Mouse (Mus musculus): ENCODE results near the gene Fgfr2.
"Not testable (repeated sequence)": the region's sequence is repeated elsewhere in the genome, so short reads cannot be mapped to it uniquely, and the experiment has no call there.

The Fgfr2 gene

GRCm38 (mm10) chr7:132665664-132666382 lies 457.3 kb downstream of the Fgfr2 start:
- DNase-seq (ENCODE audit: low read depth, low spot score), result no peak

DNA sequence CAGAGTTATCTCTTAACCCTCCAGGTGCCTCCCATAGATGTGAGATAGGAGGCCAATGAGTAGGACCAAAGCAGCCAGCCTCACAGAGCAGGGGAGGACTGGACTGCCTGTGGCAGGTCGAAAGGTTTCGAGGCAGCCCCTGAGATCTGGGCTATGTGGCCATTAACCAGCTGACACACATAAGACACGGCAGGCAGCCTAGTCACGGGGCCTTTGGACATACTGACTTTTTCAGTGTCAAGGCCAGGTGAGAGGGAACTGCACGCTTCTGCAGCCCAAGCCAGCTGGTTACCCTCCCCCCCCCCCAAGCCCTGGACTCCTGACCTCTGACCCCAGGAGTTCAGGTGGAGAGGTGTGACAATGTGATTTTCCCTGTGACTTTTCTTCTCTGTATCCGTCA lies 458.3 kb downstream of the Fgfr2 start:
- no peak for DNase-seq (ENCODE audit: low read depth, low spot score)

GRCm38 (mm10) chr7:132662831-132663230 lies 460.3 kb downstream of the Fgfr2 start:
- DNase-seq (ENCODE audit: low read depth, low spot score), result not testable (repeated sequence)

GRCm38 (mm10) chr7:132659633-132660032 lies 463.5 kb downstream of the Fgfr2 start:
- no peak for DNase-seq (ENCODE audit: low read depth, low spot score)

- DNase-seq (ENCODE audit: low read depth, low spot score), result no peak
These were observed 464.5 kb downstream of the Fgfr2 start for GRCm38 (mm10) chr7:132658688-132659087.

DNA sequence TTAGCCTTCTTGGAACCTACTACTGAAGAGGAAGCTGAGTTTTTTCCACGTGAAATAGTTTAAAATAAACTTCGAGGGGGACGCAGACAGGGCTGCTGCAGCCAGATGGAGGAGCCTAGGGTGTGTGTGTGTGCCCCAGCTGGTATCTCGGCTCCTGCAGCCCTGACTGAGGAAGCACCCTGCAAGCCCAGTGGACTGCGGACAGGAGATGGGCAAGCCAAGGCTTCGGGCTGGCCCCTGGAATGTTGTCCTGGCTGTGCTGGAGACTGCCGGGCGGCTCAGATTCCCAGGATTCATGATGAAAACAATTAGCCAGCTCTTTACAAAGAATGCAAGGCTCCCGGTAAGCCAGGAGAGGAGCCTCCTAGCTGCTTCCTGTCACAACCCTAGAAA lies 465.1 kb downstream of the Fgfr2 start:
- no peak for DNase-seq (ENCODE audit: low read depth, low spot score)

GRCm38 (mm10) chr7:132657371-132658057 lies 465.6 kb downstream of the Fgfr2 start:
- no peak for DNase-seq (ENCODE audit: low read depth, low spot score)

DNA sequence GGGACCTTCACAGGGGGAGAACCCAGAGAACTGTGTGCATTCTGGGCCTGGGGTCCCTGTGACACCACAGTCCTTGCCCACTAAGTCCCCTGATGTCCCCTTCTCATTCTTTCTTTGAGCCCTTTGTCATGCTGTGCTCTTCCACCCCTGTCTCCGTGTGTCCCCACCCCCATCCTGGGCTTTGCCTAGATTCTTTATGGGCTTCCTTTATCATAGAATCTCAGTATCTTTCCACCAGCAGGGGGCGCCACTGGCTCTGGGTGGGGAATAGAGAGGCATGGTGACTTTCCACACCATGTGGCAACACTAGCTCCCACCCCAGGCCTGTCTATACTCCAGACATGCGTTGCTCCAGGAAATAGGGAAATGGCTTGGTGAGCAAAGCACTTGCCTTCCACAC lies 466.6 kb downstream of the Fgfr2 start:
- DNase-seq (ENCODE audit: low read depth, low spot score), result peak; percentile 60

DNA sequence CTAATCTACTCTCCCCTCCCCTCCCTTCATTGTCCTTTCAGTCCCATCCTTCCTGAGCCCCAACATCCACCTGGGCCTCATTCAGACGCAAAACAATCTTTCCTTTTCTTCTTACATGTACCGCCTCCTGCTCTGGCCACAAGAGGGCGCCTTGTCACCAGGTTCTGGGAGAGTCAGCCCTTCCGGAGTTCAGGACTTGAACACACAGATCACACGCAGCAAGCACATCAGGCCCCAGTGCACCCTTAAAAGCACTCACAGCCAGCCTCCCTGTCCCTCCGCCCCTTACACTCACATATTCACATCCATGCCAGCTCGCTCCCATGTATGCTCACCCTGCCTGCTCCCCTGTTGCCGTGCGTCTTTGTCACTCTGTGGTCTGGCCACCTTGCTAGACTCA lies 467.1 kb downstream of the Fgfr2 start:
- DNase-seq (ENCODE audit: low read depth, low spot score), result peak; percentile 81

DNA sequence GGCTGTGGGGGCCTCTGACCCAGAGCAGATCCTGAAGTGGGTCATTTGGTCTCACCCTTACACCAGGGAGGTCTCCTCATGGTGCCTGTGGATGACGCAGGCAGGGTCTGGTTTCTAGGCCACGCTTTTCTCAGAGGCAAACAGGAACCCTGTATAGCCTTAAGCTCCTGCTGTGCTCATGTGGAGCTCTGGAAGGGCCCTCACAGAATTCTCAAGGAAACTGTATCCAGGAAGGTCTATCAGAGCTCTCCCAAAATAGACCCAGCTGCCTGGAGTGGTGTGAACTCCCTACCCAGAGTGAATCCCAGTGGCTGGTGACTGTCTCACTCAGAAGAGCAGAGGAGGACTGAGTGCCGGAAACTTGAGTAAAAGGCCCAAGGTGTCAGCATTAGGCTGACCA lies 468.7 kb downstream of the Fgfr2 start:
- no peak for DNase-seq (ENCODE audit: low read depth, low spot score)

GRCm38 (mm10) chr7:132646514-132646913 lies 476.6 kb downstream of the Fgfr2 start:
- DNase-seq (ENCODE audit: low read depth, low spot score), result peak; percentile 19

- no peak for DNase-seq (ENCODE audit: low read depth, low spot score)
These were observed 478.4 kb downstream of the Fgfr2 start for GRCm38 (mm10) chr7:132644605-132645279.

GRCm38 (mm10) chr7:132641606-132642005 lies 481.5 kb downstream of the Fgfr2 start:
- DNase-seq (ENCODE audit: low read depth, low spot score), result no peak

GRCm38 (mm10) chr7:132640946-132641345 lies 482.2 kb downstream of the Fgfr2 start:
- no peak for DNase-seq (ENCODE audit: low read depth, low spot score)

DNA sequence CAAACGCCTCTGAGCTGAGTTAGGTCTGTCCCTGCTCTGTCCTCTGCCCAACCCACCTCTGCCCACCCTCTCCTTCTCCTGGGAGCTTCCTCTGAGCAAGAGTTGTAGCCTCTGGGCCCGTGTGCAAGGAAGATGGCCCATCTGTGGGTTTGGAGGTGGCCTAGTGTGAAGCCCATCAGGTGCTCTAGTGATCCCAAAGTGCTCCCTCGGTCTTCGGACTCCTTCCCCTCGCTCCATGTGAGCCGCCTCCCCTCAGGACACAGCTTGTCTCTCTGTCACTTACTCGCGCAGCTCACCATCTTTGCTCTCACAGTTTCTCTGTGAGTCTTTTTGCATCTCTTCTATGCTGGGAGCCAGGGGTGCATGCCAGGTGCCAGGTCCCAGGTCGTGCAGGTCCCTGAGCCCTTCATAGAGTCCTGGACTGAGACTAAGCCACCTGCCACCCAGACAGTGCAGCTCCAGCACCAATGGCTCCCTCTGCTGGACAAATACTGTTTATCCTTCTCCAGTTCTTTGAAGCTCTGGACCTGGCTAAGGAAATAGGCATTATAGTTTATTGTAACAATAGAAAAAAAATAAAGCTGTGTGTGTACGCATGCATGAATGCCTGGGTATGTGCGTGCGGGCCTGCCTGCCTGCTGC lies 484.6 kb downstream of the Fgfr2 start:
- peak; percentile 33 for DNase-seq (ENCODE audit: low read depth, low spot score)

- no peak for DNase-seq (ENCODE audit: low read depth, low spot score)
These were observed 485.9 kb downstream of the Fgfr2 start for GRCm38 (mm10) chr7:132637292-132637691.

GRCm38 (mm10) chr7:132631313-132631712 lies 491.8 kb downstream of the Fgfr2 start:
- peak; percentile 18 for DNase-seq (ENCODE audit: low read depth, low spot score)

DNA sequence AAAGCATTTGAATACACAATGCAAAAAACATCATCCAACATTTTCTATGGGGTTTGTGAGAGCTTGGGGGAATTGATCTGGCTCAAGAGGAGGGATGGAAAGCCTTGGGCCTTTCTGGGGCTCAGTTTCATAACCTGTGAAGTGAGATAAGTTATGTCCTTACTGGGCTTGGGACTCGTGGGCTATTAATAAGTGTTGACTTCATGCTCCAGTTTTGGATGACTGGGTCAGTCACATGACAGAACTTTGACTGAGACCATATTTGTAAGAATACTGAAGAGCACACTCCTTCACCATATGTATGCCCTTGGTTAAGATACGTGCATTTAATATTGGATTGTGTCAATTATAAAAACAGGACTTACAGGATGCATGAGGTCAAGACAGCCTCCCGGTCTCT lies 495.7 kb downstream of the Fgfr2 start:
- no peak for DNase-seq (ENCODE audit: low read depth, low spot score)

DNA sequence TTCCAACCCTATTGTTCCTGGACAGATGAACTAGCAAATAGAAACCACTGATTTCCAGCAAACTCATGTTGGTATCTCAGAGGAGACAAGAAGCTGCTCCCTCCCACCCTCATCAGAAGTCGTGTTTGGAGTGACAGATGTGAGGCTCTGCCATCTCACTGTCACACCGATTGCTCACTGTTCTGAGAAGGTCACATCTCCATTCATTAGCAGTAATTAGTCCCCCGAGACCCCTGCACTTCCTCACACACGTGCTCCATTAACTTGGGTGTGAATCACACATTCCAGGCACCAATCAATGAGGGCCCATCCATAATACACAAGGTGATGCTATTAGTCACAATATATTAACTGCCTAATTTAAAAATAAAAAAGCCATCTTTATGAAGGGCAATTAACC lies 497.0 kb downstream of the Fgfr2 start:
- no peak for DNase-seq (ENCODE audit: low read depth, low spot score)

DNA sequence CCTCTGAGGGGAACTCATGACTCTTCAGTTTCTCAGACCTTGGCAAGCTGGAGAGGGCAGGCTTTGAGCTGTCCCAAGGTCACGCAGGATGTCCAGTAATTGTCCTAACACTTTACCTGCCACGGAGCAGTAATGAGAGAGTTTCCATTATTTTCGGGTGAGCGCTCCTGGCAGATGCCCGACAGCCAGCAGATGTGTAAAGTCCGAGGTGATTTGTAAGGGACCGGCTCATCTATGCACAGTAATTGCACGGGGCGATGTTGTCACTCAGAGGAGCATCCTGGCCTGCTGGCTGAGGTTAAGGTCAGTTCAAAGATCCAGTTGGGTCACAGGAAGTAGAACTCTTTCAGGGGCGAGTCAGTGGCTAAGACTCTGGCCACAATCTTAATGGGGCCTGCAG lies 499.0 kb downstream of the Fgfr2 start:
- DNase-seq (ENCODE audit: low read depth, low spot score), result no peak

DNA sequence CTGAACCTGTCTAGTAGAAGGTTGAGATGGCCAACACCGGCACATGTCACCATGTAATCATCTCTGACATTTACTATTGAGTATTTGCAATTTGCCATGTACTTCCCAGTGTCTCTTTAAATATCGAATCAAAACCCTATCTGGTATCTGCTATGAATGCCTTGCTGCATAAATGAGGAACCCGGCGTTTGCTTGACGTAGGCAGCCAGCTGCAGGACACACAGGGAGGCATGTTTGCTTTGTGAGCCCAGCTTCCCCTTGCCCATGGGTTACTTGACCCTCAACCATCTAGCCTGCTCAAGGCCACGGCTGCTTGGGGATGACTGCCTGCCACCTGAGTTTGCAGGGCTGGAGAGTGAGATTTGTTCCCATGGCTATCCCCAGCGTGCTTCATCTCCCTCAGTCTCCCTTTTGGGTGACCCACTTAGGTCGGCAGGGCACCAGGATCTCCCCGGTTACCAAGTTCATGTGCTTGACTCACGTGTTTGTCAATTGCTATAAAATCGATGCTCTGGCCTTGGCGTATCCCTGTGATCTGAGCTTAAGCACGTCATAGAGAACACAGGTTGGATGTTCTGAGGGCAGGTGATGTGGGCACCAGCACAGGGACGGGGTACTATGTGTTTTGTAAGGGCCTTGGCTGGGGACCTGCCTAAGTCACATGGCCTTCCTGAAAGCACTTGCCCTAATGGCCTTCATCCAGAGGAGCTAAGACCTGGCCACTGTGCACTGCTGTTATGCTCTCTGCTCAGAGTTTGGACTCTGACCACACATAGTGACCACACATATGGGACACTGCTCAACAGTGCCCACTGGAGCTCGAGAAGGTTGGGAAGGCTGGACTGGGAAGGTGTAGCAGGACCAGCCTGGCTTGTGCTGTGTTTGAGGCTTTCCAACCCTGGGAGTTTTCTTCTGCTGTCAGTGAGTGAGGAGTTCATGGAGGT lies 502.9 kb downstream of the Fgfr2 start:
- DNase-seq (ENCODE audit: low read depth, low spot score), result no peak
